Mouse (Mus musculus) MEL (cell line): ENCODE data around the gene U2af2. TPM values are rescaled to one million over a fixed set of nuclear protein-coding genes. Genes with fewer than 3 reads are reported as not detected.

ENCODE experiments used
- DNase-seq: peaks from one replicate; pipeline ENCODE4 v3.0.0; 2011; ENCODE audit warnings: low read depth, low spot score
- H3K27ac ChIP-seq: 2 replicates; pipeline ENCODE4 v1.5.1; 2012; ENCODE audit warnings: low read depth, mild to moderate bottlenecking, control low read depth, low read length, moderate library complexity; ENCODE audit not compliant: control insufficient read depth
- H3K27me3 ChIP-seq, 2 experiments: fragments of 150-350 bp in 1 of 2; sonication (generic) in 1 of 2; 2 replicates each; pipeline ENCODE4 v1.6.1; 2012; ENCODE audit warnings: low read length in 2 of 2, mild to moderate bottlenecking in 2 of 2, improper control_type of control experiment in 1 of 2, moderate library complexity in 1 of 2; ENCODE audit not compliant: insufficient read depth in 2 of 2, control insufficient read depth in 1 of 2
- H3K36me3 ChIP-seq, 2 experiments: 2 replicates each; pipeline ENCODE4 v1.6.1; 2012 to 2014; ENCODE audit warnings: low read length in 2 of 2, improper control_type of control experiment in 1 of 2, inconsistent platforms in 1 of 2, mild to moderate bottlenecking in 1 of 2; ENCODE audit not compliant: insufficient read depth in 2 of 2, control insufficient read depth in 1 of 2
- H3K4me1 ChIP-seq, 2 experiments: fragments of 150-350 bp in 1 of 2; sonication (generic) in 1 of 2; 2 replicates each; pipeline ENCODE4 v1.6.1; 2012; ENCODE audit warnings: low read length in 2 of 2, improper control_type of control experiment in 1 of 2, mild to moderate bottlenecking in 1 of 2; ENCODE audit not compliant: insufficient read depth in 2 of 2, control insufficient read depth in 1 of 2
- H3K4me3 ChIP-seq, 2 experiments: fragments of 150-350 bp in 1 of 2; sonication (generic) in 1 of 2; 2 replicates each; pipeline ENCODE4 v1.5.1; 2012; ENCODE audit warnings: low read depth in 2 of 2, low read length in 2 of 2, mild to moderate bottlenecking in 2 of 2, moderate library complexity in 2 of 2, control low read depth in 1 of 2, improper control_type of control experiment in 1 of 2; ENCODE audit not compliant: control insufficient read depth in 1 of 2, insufficient read depth in 1 of 2
- H3K79me2 ChIP-seq: 2 replicates; pipeline ENCODE4 v1.6.1; 2012; ENCODE audit warnings: mild to moderate bottlenecking, low read length, moderate library complexity; ENCODE audit not compliant: control insufficient read depth, poor library complexity, insufficient read depth
- H3K9ac ChIP-seq: 2 replicates; pipeline ENCODE4 v1.6.1; 2012; ENCODE audit warnings: low read depth, mild to moderate bottlenecking, control low read depth, low read length, moderate library complexity; ENCODE audit not compliant: control insufficient read depth, poor library complexity, severe bottlenecking
- H3K9me3 ChIP-seq: fragments of 150-350 bp; sonication (generic); replicated peaks from 2 replicates; pipeline ENCODE4 v1.6.1; 2012; ENCODE audit warnings: mild to moderate bottlenecking, low read length, improper control_type of control experiment, moderate library complexity; ENCODE audit not compliant: insufficient read depth
- BHLHE40 ChIP-seq: IDR thresholded peaks from 2 replicates; pipeline ENCODE4 v1.6.1; 2012; ENCODE audit warnings: low read depth, mild to moderate bottlenecking, inconsistent platforms, low read length, improper control_type of control experiment, borderline replicate concordance
- CHD2 ChIP-seq: IDR thresholded peaks from 2 replicates; pipeline ENCODE4 v1.6.1; 2011; ENCODE audit warnings: low read length, improper control_type of control experiment
- E2F4 ChIP-seq: IDR thresholded peaks from 2 replicates; pipeline ENCODE4 v1.6.1; 2011; ENCODE audit warnings: low read depth, low read length, improper control_type of control experiment, borderline replicate concordance
- EP300 ChIP-seq, 2 experiments: IDR thresholded peaks; 2 replicates each; pipeline ENCODE4 v1.6.1; 2011; ENCODE audit warnings: improper control_type of control experiment in 2 of 2, low read length in 2 of 2, low read depth in 1 of 2, mild to moderate bottlenecking in 1 of 2
- ETS1 ChIP-seq: IDR thresholded peaks from 2 replicates; pipeline ENCODE4 v1.6.1; 2012; ENCODE audit warnings: low read depth, mild to moderate bottlenecking, inconsistent platforms, low read length, improper control_type of control experiment, moderate library complexity
- GABPA ChIP-seq: IDR thresholded peaks from 2 replicates; pipeline ENCODE4 v1.6.1; 2012; ENCODE audit warnings: low read depth, mild to moderate bottlenecking, inconsistent platforms, low read length, improper control_type of control experiment, moderate library complexity
- JUND ChIP-seq: IDR thresholded peaks from 2 replicates; pipeline ENCODE4 v1.6.1; 2011; ENCODE audit warnings: low read depth, mild to moderate bottlenecking, improper control_type of control experiment, low read length
- KAT2A ChIP-seq: conservative IDR thresholded peaks from 2 replicates; pipeline ENCODE4 v1.6.1; 2012; ENCODE audit warnings: low read depth, low read length, improper control_type of control experiment, inconsistent platforms
- MAFK ChIP-seq: IDR thresholded peaks from 2 replicates; pipeline ENCODE4 v1.6.1; 2011; ENCODE audit warnings: low read depth, mild to moderate bottlenecking, low read length, improper control_type of control experiment, borderline replicate concordance
- MAZ ChIP-seq: IDR thresholded peaks from 2 replicates; pipeline ENCODE4 v1.6.1; 2012; ENCODE audit warnings: low read depth, mild to moderate bottlenecking, inconsistent platforms, low read length, improper control_type of control experiment
- MEF2A ChIP-seq: IDR thresholded peaks from 2 replicates; pipeline ENCODE4 v1.6.1; 2014; ENCODE audit warnings: low read depth, mild to moderate bottlenecking, inconsistent platforms, low read length, improper control_type of control experiment; ENCODE audit not compliant: poor library complexity, insufficient replicate concordance, severe bottlenecking; ENCODE audit errors: extremely low read depth
- MXI1 ChIP-seq: IDR thresholded peaks from 2 replicates; pipeline ENCODE4 v1.6.1; 2011; ENCODE audit warnings: mild to moderate bottlenecking, low read depth, low read length, improper control_type of control experiment
- MYB ChIP-seq: IDR thresholded peaks from 2 replicates; pipeline ENCODE4 v1.6.1; 2011; ENCODE audit warnings: mild to moderate bottlenecking, low read depth, low read length, improper control_type of control experiment
- MYC ChIP-seq: IDR thresholded peaks from 2 replicates; pipeline ENCODE4 v1.6.1; 2011; ENCODE audit warnings: low read depth, mild to moderate bottlenecking, low read length, improper control_type of control experiment, moderate library complexity
- POLR2A ChIP-seq, 2 experiments: IDR thresholded peaks; 2 replicates each; pipeline ENCODE4 v1.6.1; 2011 to 2012; ENCODE audit warnings: low read length in 2 of 2, mild to moderate bottlenecking in 2 of 2, control low read depth in 1 of 2, improper control_type of control experiment in 1 of 2, low read depth in 1 of 2, moderate library complexity in 1 of 2; ENCODE audit not compliant: control insufficient read depth in 1 of 2, insufficient read depth in 1 of 2, poor library complexity in 1 of 2
- POLR2AphosphoS2 ChIP-seq: IDR thresholded peaks from 2 replicates; pipeline ENCODE4 v1.6.1; 2011; ENCODE audit warnings: low read length, improper control_type of control experiment
- POLR2AphosphoS5 ChIP-seq: IDR thresholded peaks from 2 replicates; pipeline ENCODE4 v1.6.1; 2012; ENCODE audit warnings: low read depth, borderline replicate concordance, mild to moderate bottlenecking, inconsistent platforms, low read length, moderate library complexity, mixed read lengths
- RAD21 ChIP-seq: IDR thresholded peaks from 2 replicates; pipeline ENCODE4 v1.6.1; 2011; ENCODE audit warnings: mild to moderate bottlenecking, low read depth, low read length, improper control_type of control experiment
- RCOR1 ChIP-seq: IDR thresholded peaks from 2 replicates; pipeline ENCODE4 v1.6.1; 2012; ENCODE audit warnings: low read depth, mild to moderate bottlenecking, inconsistent platforms, low read length, improper control_type of control experiment
- SIN3A ChIP-seq: IDR thresholded peaks from 2 replicates; pipeline ENCODE4 v1.6.1; 2012; ENCODE audit warnings: low read length, improper control_type of control experiment, inconsistent platforms
- TAL1 ChIP-seq: IDR thresholded peaks from 2 replicates; pipeline ENCODE4 v1.6.1; 2012; ENCODE audit warnings: mild to moderate bottlenecking, inconsistent platforms, low read length, moderate library complexity, mixed read lengths
- TBP ChIP-seq: IDR thresholded peaks from 2 replicates; pipeline ENCODE4 v1.8.0; 2011; ENCODE audit warnings: low read depth, low read length, improper control_type of control experiment
- TCF12 ChIP-seq: IDR thresholded peaks from 2 replicates; pipeline ENCODE4 v1.6.1; 2014; ENCODE audit warnings: low read depth, mild to moderate bottlenecking, inconsistent platforms, low read length, improper control_type of control experiment, moderate library complexity
- UBTF ChIP-seq: IDR thresholded peaks from 2 replicates; pipeline ENCODE4 v1.6.1; 2012; ENCODE audit warnings: low read depth, mild to moderate bottlenecking, inconsistent platforms, low read length, improper control_type of control experiment, moderate library complexity, borderline replicate concordance; ENCODE audit not compliant: insufficient read depth
- USF2 ChIP-seq, 2 experiments: IDR thresholded peaks; 2 replicates each; pipeline ENCODE4 v1.6.1; 2011 to 2012; ENCODE audit warnings: improper control_type of control experiment in 2 of 2, low read length in 2 of 2, borderline replicate concordance in 1 of 2, inconsistent platforms in 1 of 2, low read depth in 1 of 2, mild to moderate bottlenecking in 1 of 2; ENCODE audit not compliant: insufficient read depth in 1 of 2
- ZC3H11A ChIP-seq: IDR thresholded peaks from 2 replicates; pipeline ENCODE4 v1.6.1; 2012; ENCODE audit warnings: low read depth, mild to moderate bottlenecking, inconsistent platforms, low read length, improper control_type of control experiment
- ZKSCAN1 ChIP-seq: IDR thresholded peaks from 2 replicates; pipeline ENCODE4 v1.6.1; 2012; ENCODE audit warnings: low read depth, mild to moderate bottlenecking, inconsistent platforms, low read length, improper control_type of control experiment, moderate library complexity
- ZMIZ1 ChIP-seq: IDR thresholded peaks from 2 replicates; pipeline ENCODE4 v1.6.1; 2012; ENCODE audit warnings: low read depth, mild to moderate bottlenecking, inconsistent platforms, low read length, improper control_type of control experiment, moderate library complexity
- ZNF384 ChIP-seq: IDR thresholded peaks from 2 replicates; pipeline ENCODE4 v1.6.1; 2012; ENCODE audit warnings: low read depth, mild to moderate bottlenecking, inconsistent platforms, low read length, improper control_type of control experiment
- polyA plus RNA-seq, 2 experiments: library from polyadenylated mRNA; stranded (reverse) in 1 of 2; unstranded in 1 of 2; fragments of >175 nt in 1 of 2; fragments of >200 nt in 1 of 2; gene quantifications; 2 replicates each; pipeline versions ENCODE4 v1.2.1 to v1.2.4; 2012; ENCODE audit warnings: low replicate concordance in 2 of 2, low read depth in 1 of 2; ENCODE audit not compliant: insufficient read length in 2 of 2, insufficient read depth in 1 of 2, missing spikeins in 1 of 2
- total RNA-seq: library from RNA; depleted of rRNA; stranded (reverse); fragments of 300-350 nt; gene quantifications from 2 replicates; pipeline ENCODE4 v1.2.3, GENCODE M21; 2012

U2af2 gene
- total and polyA plus RNA-seq, 3 experiments = 311 to 491 (median 477) TPM

GRCm38 (mm10) chr7:5030554-5031275 lies 31.2 kb upstream of the U2af2 start:
- H3K79me2 ChIP-seq = no peaks in the 10 kb centered on the region; the same call in 1 of the 2 replicates
- no peak overlapping the region for H3K27ac ChIP-seq
- H3K9me3 ChIP-seq = no peaks in the 10 kb centered on the region
- no peaks in the 10 kb centered on the region for H3K27me3 ChIP-seq
- H3K4me3 ChIP-seq = no peak overlapping the region
- no peak for DNase-seq
- no peaks in the 10 kb centered on the region for H3K4me1 ChIP-seq
- no peak for TF ChIP-seq ZMIZ1
- no peak for TF ChIP-seq MAZ
- TF ChIP-seq CHD2 = no peak
- no peak for TF ChIP-seq TAL1
- TF ChIP-seq POLR2AphosphoS5 = no peak
- no peak for TF ChIP-seq UBTF
- TF ChIP-seq ZNF384 = no peak
- no peak for TF ChIP-seq GABPA
- TF ChIP-seq RAD21 = no peak
- TF ChIP-seq MYC = no peak
- TF ChIP-seq JUND = no peak
- no peak for TF ChIP-seq EP300 (IDR thresholded peaks at IDR 0.05; ENCODE audit: low read depth in 1 of 2, low read length in 2 of 2)
- TF ChIP-seq ZC3H11A = no peak
- no peak for TF ChIP-seq TCF12
- no peak for TF ChIP-seq USF2 (IDR thresholded peaks at IDR 0.05; ENCODE audit: borderline replicate concordance in 1 of 2, insufficient read depth in 1 of 2, low read depth in 1 of 2, low read length in 2 of 2)
- TF ChIP-seq E2F4 = no peak
- no peak for TF ChIP-seq MYB
- TF ChIP-seq BHLHE40 = no peak
- peaks cover 0 to 2% of the 10 kb centered on the region in 2 experiments; a peak in 1 of 4 replicates for H3K36me3 ChIP-seq
- no peak overlapping the region for H3K9ac ChIP-seq

DNA sequence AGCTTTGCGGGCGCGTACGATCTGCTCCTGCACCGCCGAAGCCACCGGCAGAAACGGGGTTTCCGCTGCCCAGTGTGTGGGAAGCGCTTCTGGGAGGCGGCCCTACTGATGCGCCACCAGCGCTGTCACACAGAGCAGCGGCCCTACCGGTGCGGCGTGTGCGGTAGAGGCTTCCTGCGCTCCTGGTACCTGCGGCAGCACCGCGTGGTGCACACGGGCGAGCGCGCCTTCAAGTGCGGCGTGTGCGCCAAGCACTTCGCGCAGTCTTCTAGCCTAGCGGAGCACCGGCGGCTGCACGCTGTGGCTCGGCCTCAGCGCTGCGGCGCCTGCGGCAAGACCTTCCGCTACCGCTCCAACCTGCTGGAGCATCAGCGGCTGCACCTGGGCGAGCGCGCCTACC lies 30.4 kb upstream of the U2af2 start:
- Histone ChIP-seq H3K27ac (no peak overlapping the region), H3K9ac (no peak overlapping the region), H3K9me3 (no peaks in the 10 kb centered on the region), H3K36me3 (peaks cover 0 to 2% of the 10 kb centered on the region in 2 experiments; a peak in 1 of 4 replicates), H3K27me3 (no peaks in the 10 kb centered on the region), H3K4me3 (no peak overlapping the region), H3K79me2 (no peaks in the 10 kb centered on the region; the same call in 1 of the 2 replicates), H3K4me1 (no peaks in the 10 kb centered on the region)
- no peak for TF ChIP-seq E2F4
- TF ChIP-seq RCOR1 = no peak
- TF ChIP-seq GABPA = no peak
- no peak for TF ChIP-seq SIN3A
- no peak for TF ChIP-seq USF2 (IDR thresholded peaks at IDR 0.05; ENCODE audit: borderline replicate concordance in 1 of 2, insufficient read depth in 1 of 2, low read depth in 1 of 2, low read length in 2 of 2)
- TF ChIP-seq MEF2A = no peak
- no peak for TF ChIP-seq ZC3H11A
- no peak for TF ChIP-seq KAT2A
- no peak for TF ChIP-seq ZKSCAN1
- TF ChIP-seq POLR2A (IDR thresholded peaks at IDR 0.05; ENCODE audit: control insufficient read depth in 1 of 2, insufficient read depth in 1 of 2, low read depth in 1 of 2, low read length in 2 of 2, poor library complexity in 1 of 2) = no peak
- no peak for TF ChIP-seq TAL1
- no peak for TF ChIP-seq POLR2AphosphoS5
- TF ChIP-seq MXI1 = no peak
- no peak for TF ChIP-seq ETS1
- TF ChIP-seq TBP = no peak
- TF ChIP-seq MYB = no peak
- TF ChIP-seq MAFK = no peak
- TF ChIP-seq ZMIZ1 = no peak
- no peak for TF ChIP-seq POLR2AphosphoS2
- no peak for TF ChIP-seq ZNF384
- no peak for DNase-seq
